Mouse (Mus musculus): ENCODE results near the gene Slc10a4. TPM values are rescaled to one million over a fixed set of nuclear protein-coding genes. Genes with fewer than 3 reads are reported as not detected.
"Not testable (repeated sequence)": the region's sequence is repeated elsewhere in the genome, so short reads cannot be mapped to it uniquely, and the experiment has no call there.

Slc10a4 gene
- polyA plus RNA-seq, 1 experiment from 2014 or later: 18.1 TPM

GRCm38 (mm10) chr5:72984091-72984490, 22.6 kb upstream of the Slc10a4 start:
- 8% methylated on average over 2 of the region's 2 CpGs for WGBS
- Histone ChIP-seq H3K27me3 (ENCODE audit: control insufficient read depth, insufficient read depth, low read length) (no peaks in the 10 kb centered on the region), H3K4me3 (ENCODE audit: low read depth, low read length) (no peak overlapping the region), H3K4me2 (replicated peaks; ENCODE audit: low read depth, low read length) (no peak overlapping the region), H3K9ac (ENCODE audit: low read depth, low read length) (no peak overlapping the region), H3K36me3 (ENCODE audit: control insufficient read depth, insufficient read depth, low read length) (no peaks in the 10 kb centered on the region), H3K9me3 (ENCODE audit: control insufficient read depth, low read length) (no peaks in the 10 kb centered on the region), H3K27ac (ENCODE audit: low read depth, low read length) (no peak overlapping the region), H3K4me1 (replicated peaks; ENCODE audit: control insufficient read depth, insufficient read depth, low read length) (no peaks in the 10 kb centered on the region)
- DNase-seq (ENCODE audit: low spot score) (peak; percentile 79), ATAC-seq (ENCODE audit: low FRiP score) (no peak)

GRCm38 (mm10) chr5:72987786-72988185, 18.9 kb upstream of the Slc10a4 start:
- no peak overlapping the region for H3K4me3 ChIP-seq (ENCODE audit: low read depth, low read length)
- ATAC-seq (ENCODE audit: low FRiP score): no peak
- no peaks in the 10 kb centered on the region for H3K27me3 ChIP-seq (ENCODE audit: control insufficient read depth, insufficient read depth, low read length)
- no peak overlapping the region for H3K27ac ChIP-seq (ENCODE audit: low read depth, low read length)
- H3K9ac ChIP-seq (ENCODE audit: low read depth, low read length): no peak overlapping the region
- H3K36me3 ChIP-seq (ENCODE audit: control insufficient read depth, insufficient read depth, low read length): no peaks in the 10 kb centered on the region
- H3K9me3 ChIP-seq (ENCODE audit: control insufficient read depth, low read length): no peaks in the 10 kb centered on the region
- 88% methylated on average over 7 of the region's 7 CpGs for WGBS
- no peak for DNase-seq (ENCODE audit: low spot score)
- no peak overlapping the region for H3K4me2 ChIP-seq (replicated peaks; ENCODE audit: low read depth, low read length)
- H3K4me1 ChIP-seq (replicated peaks; ENCODE audit: control insufficient read depth, insufficient read depth, low read length): no peaks in the 10 kb centered on the region

- no peak for DNase-seq (ENCODE audit: low spot score)
- no peak overlapping the region for H3K9ac ChIP-seq (ENCODE audit: low read depth, low read length)
- no peaks in the 10 kb centered on the region for H3K27me3 ChIP-seq (ENCODE audit: control insufficient read depth, insufficient read depth, low read length)
- ATAC-seq (ENCODE audit: low FRiP score): no peak
- H3K4me3 ChIP-seq (ENCODE audit: low read depth, low read length): no peak overlapping the region
- no peaks in the 10 kb centered on the region for H3K9me3 ChIP-seq (ENCODE audit: control insufficient read depth, low read length)
- no peak overlapping the region for H3K4me2 ChIP-seq (replicated peaks; ENCODE audit: low read depth, low read length)
- no peaks in the 10 kb centered on the region for H3K36me3 ChIP-seq (ENCODE audit: control insufficient read depth, insufficient read depth, low read length)
- no peak overlapping the region for H3K27ac ChIP-seq (ENCODE audit: low read depth, low read length)
- WGBS: 87% methylated on average over 8 of the region's 8 CpGs
- H3K4me1 ChIP-seq (replicated peaks; ENCODE audit: control insufficient read depth, insufficient read depth, low read length): 0 out of 2 replicates have a peak, but pooled peaks cover 2% of the 10 kb centered on the region
These were observed 16.9 kb upstream of the Slc10a4 start for GRCm38 (mm10) chr5:72989756-72990155.

- H3K9me3 ChIP-seq (ENCODE audit: control insufficient read depth, low read length): no peaks in the 10 kb centered on the region
- H3K27ac ChIP-seq (ENCODE audit: low read depth, low read length): no peak overlapping the region
- no peak overlapping the region for H3K4me3 ChIP-seq (ENCODE audit: low read depth, low read length)
- no peak overlapping the region for H3K4me2 ChIP-seq (replicated peaks; ENCODE audit: low read depth, low read length)
- H3K9ac ChIP-seq (ENCODE audit: low read depth, low read length): no peak overlapping the region
- ATAC-seq (ENCODE audit: low FRiP score): no peak
- DNase-seq (ENCODE audit: low spot score): no peak
- peaks cover 6% of the 10 kb centered on the region; the same call in 1 of the 2 replicates for H3K4me1 ChIP-seq (replicated peaks; ENCODE audit: control insufficient read depth, insufficient read depth, low read length)
- WGBS: 82% methylated on average over 1 of the region's 1 CpGs
- no peaks in the 10 kb centered on the region for H3K27me3 ChIP-seq (ENCODE audit: control insufficient read depth, insufficient read depth, low read length)
- no peaks in the 10 kb centered on the region for H3K36me3 ChIP-seq (ENCODE audit: control insufficient read depth, insufficient read depth, low read length)
These were observed 14.2 kb upstream of the Slc10a4 start for GRCm38 (mm10) chr5:72992474-72992873.

DNA sequence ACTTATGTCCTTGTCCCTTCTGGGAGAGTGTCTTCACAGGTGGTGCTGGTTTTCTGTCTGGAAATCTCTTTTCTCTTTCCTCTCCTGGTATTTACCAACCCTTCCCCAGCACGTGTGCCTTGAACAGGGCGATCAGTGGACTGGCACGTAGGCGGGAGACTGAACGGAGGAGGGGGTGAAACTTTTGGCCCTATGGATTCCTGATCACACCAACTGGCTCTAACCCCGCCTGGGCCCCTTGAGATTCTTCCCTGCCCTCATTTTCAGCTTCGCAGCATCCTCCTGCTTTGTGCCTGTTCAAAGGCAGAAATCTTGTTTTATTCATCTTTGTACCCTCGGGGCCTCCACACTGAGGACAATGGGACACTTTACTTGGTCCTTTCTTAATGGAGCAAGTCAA, 12.3 kb upstream of the Slc10a4 start:
- Histone ChIP-seq H3K36me3 (ENCODE audit: control insufficient read depth, insufficient read depth, low read length) (no peaks in the 10 kb centered on the region), H3K4me1 (replicated peaks; ENCODE audit: control insufficient read depth, insufficient read depth, low read length) (peaks cover 6% of the 10 kb centered on the region; the same call in 1 of the 2 replicates), H3K9me3 (ENCODE audit: control insufficient read depth, low read length) (no peaks in the 10 kb centered on the region), H3K4me2 (replicated peaks; ENCODE audit: low read depth, low read length) (no peak overlapping the region), H3K9ac (ENCODE audit: low read depth, low read length) (no peak overlapping the region), H3K27ac (ENCODE audit: low read depth, low read length) (peak overlapping the region; percentile 2; the same call in 1 of the 2 replicates), H3K27me3 (ENCODE audit: control insufficient read depth, insufficient read depth, low read length) (no peaks in the 10 kb centered on the region), H3K4me3 (ENCODE audit: low read depth, low read length) (no peak overlapping the region)
- DNase-seq (ENCODE audit: low spot score): peak; percentile 37
- 31% methylated on average over 8 of the region's 8 CpGs for WGBS
- ATAC-seq (ENCODE audit: low FRiP score): peak; percentile 43; the same call in 1 of the 2 replicates

GRCm38 (mm10) chr5:72994928-72995327, 11.8 kb upstream of the Slc10a4 start:
- no peak overlapping the region for H3K4me3 ChIP-seq (ENCODE audit: low read depth, low read length)
- no peaks in the 10 kb centered on the region for H3K9me3 ChIP-seq (ENCODE audit: control insufficient read depth, low read length)
- no peaks in the 10 kb centered on the region for H3K27me3 ChIP-seq (ENCODE audit: control insufficient read depth, insufficient read depth, low read length)
- H3K4me2 ChIP-seq (replicated peaks; ENCODE audit: low read depth, low read length): no peak overlapping the region
- peak overlapping the region; percentile 2; the same call in 1 of the 2 replicates for H3K27ac ChIP-seq (ENCODE audit: low read depth, low read length)
- DNase-seq (ENCODE audit: low spot score) (no peak), ATAC-seq (ENCODE audit: low FRiP score) (no peak)
- H3K36me3 ChIP-seq (ENCODE audit: control insufficient read depth, insufficient read depth, low read length): no peaks in the 10 kb centered on the region
- WGBS: 52% methylated on average over 2 of the region's 2 CpGs
- peaks cover 6% of the 10 kb centered on the region; the same call in 1 of the 2 replicates for H3K4me1 ChIP-seq (replicated peaks; ENCODE audit: control insufficient read depth, insufficient read depth, low read length)
- no peak overlapping the region for H3K9ac ChIP-seq (ENCODE audit: low read depth, low read length)

DNA sequence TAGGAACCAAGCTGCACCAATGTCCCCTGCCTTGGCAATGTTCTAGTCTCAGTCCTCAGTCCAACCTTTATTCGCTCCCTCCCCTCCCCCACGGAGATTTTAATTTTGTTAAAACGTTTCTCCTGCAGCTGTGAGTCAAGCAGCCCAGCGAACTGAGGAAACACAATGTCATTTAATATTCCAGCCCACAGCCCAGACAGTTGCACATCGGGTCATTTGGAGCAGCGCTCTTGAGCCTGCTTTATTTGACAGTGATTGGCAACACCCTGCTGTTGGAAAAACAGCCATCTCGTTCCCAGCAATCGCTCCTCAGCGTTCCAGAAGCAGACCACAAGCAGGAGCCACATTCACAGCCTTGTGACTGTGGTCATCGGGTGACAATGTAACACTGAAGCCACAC, 11.3 kb upstream of the Slc10a4 start:
- no peaks in the 10 kb centered on the region for H3K9me3 ChIP-seq (ENCODE audit: control insufficient read depth, low read length)
- H3K4me2 ChIP-seq (replicated peaks; ENCODE audit: low read depth, low read length): no peak overlapping the region
- H3K4me1 ChIP-seq (replicated peaks; ENCODE audit: control insufficient read depth, insufficient read depth, low read length): peaks cover 6% of the 10 kb centered on the region; the same call in 1 of the 2 replicates
- peak; percentile 48 for DNase-seq (ENCODE audit: low spot score)
- no peaks in the 10 kb centered on the region for H3K36me3 ChIP-seq (ENCODE audit: control insufficient read depth, insufficient read depth, low read length)
- H3K27ac ChIP-seq (ENCODE audit: low read depth, low read length): peak overlapping the region; percentile 49; the same call in 1 of the 2 replicates
- no peaks in the 10 kb centered on the region for H3K27me3 ChIP-seq (ENCODE audit: control insufficient read depth, insufficient read depth, low read length)
- peak; percentile 77 for ATAC-seq (ENCODE audit: low FRiP score)
- 0 out of 2 replicates have a peak overlapping the region, but pooled peaks have one; percentile 21 for H3K9ac ChIP-seq (ENCODE audit: low read depth, low read length)
- WGBS: 16% methylated on average over 10 of the region's 10 CpGs
- no peak overlapping the region for H3K4me3 ChIP-seq (ENCODE audit: low read depth, low read length)

DNA sequence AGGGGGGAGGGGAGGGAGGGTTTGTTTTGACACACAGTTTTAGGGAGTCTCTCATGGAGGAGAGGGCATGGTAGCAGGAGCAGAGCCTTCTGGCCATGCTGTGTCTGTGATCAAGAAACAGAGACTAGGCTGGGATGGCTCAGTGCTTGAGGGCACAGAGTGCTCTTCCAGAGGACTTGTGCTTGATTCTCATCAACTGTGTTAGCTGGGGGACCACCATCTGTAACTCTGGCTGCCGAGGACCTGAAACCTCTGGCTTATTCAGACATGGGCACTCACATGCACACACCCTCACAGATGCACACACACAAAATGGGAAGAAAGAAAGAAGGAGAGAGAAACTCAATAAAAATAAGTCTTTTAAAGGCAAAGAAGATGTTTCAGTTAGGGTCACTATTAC, 8.1 kb upstream of the Slc10a4 start:
- not testable (repeated sequence) for H3K36me3 ChIP-seq (ENCODE audit: control insufficient read depth, insufficient read depth, low read length); DNase-seq (ENCODE audit: low spot score); H3K27me3 ChIP-seq (ENCODE audit: control insufficient read depth, insufficient read depth, low read length); H3K4me2 ChIP-seq (replicated peaks; ENCODE audit: low read depth, low read length); H3K9ac ChIP-seq (ENCODE audit: low read depth, low read length); H3K4me1 ChIP-seq (replicated peaks; ENCODE audit: control insufficient read depth, insufficient read depth, low read length); ATAC-seq (ENCODE audit: low FRiP score); H3K27ac ChIP-seq (ENCODE audit: low read depth, low read length); H3K9me3 ChIP-seq (ENCODE audit: control insufficient read depth, low read length); H3K4me3 ChIP-seq (ENCODE audit: low read depth, low read length)
- 86% methylated on average over 1 of the region's 1 CpGs for WGBS

GRCm38 (mm10) chr5:73004046-73004445, 2.6 kb upstream of the Slc10a4 start:
- no peaks in the 10 kb centered on the region for H3K4me1 ChIP-seq (replicated peaks; ENCODE audit: control insufficient read depth, insufficient read depth, low read length)
- 89% methylated on average over 5 of the region's 5 CpGs for WGBS
- H3K9me3 ChIP-seq (ENCODE audit: control insufficient read depth, low read length): no peaks in the 10 kb centered on the region
- no peak overlapping the region for H3K4me3 ChIP-seq (ENCODE audit: low read depth, low read length)
- no peak overlapping the region for H3K9ac ChIP-seq (ENCODE audit: low read depth, low read length)
- H3K27me3 ChIP-seq (ENCODE audit: control insufficient read depth, insufficient read depth, low read length): peaks cover 15% of the 10 kb centered on the region
- DNase-seq (ENCODE audit: low spot score): no peak
- H3K36me3 ChIP-seq (ENCODE audit: control insufficient read depth, insufficient read depth, low read length): no peaks in the 10 kb centered on the region
- no peak for ATAC-seq (ENCODE audit: low FRiP score)
- no peak overlapping the region for H3K4me2 ChIP-seq (replicated peaks; ENCODE audit: low read depth, low read length)
- no peak overlapping the region for H3K27ac ChIP-seq (ENCODE audit: low read depth, low read length)

Data from hindbrain, embryonic 11.5 days (tissue).